Mouse (Mus musculus): Measurements from ENCODE around the gene Acr. TPM values are rescaled to one million over a fixed set of nuclear protein-coding genes. Genes with fewer than 3 reads are reported as not detected.

Gene Acr
- polyA plus RNA-seq (2012; rRNA removed) = 0.21 and 0.28 TPM in 2 replicates

DNA sequence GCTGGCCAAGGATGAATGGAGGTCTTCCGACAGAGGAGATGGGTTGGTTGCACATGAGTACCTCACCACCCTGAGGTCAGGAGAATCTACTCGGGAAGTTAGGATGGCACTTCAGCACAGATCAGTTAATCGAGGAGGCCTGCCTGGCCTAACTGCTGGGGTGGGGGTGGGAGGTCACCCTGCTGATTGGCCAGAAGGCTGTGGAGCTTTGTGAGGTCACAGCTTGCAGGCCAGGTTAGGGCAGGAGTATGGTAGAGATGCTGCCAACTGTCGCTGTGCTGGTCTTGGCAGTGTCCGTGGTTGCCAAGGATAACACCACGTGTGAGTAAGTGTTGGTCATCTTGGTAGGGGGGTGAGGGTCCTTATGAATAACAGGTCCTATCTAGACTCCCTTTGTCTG is at the start of gene Acr:
Gene Acr (plus strand): TSS at position 213 of the 400 bp plus-strand sequence.

DNA sequence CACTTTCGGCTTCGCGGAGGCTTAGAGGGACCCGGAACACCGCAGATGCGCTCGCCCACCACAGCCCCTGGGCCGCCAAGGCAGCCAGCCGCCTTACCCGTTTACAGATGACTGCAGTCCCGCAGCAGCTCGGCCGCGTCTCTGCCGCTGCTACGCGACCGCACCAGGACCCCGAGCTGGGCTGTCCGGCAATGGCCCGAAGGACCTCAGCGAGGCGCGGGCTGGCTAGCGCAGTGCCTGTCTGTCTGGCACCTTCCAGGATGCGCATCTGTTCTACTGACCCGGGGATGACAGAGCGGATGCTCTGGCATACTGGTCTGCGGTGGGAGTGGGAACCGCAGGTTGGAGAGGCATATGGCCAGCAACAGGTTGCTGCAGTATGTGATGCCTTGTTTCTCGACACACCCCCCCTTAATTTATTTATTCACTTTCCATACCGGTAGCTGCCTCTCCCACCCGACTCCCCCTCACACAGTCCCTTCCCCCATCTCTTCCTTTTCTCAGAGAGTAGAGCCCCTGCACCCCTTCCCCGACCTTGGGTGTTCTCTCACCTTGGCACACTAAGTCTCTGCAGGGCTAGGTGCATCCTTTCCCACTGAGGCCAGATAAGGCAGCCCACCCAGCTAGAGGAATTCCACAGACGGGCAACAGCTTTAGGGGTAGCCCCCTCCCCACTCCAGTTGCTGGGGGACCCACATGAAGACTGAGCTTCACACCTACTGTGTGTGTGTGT is 23.8 kb downstream of the Acr start, which contains the start of gene Rabl2:
Gene Rabl2 (minus strand): TSS at position 201 of the 733 bp plus-strand sequence.

Other genes with a start within 250 kb of the Acr start
- gene Adm2, start 245.6 kb upstream of the Acr start, polyA plus RNA-seq (2012; rRNA removed) = 0.30 and 1.4 TPM in 2 replicates
- gene Miox, start 233.9 kb upstream of the Acr start, polyA plus RNA-seq (2012; rRNA removed) = 0.20 TPM in 1 of 2 replicates, not detected in the other
- gene Lmf2, start 212.7 kb upstream of the Acr start, polyA plus RNA-seq (2012; rRNA removed) = 43.5 and 43.9 TPM in 2 replicates
- 122 and 131 TPM in 2 replicates for gene Ncaph2, start 212.6 kb upstream of the Acr start, polyA plus RNA-seq (2012; rRNA removed)
- gene Sco2, start 194.5 kb upstream of the Acr start, polyA plus RNA-seq (2012; rRNA removed) = 52.1 and 55.9 TPM in 2 replicates
- gene Tymp, start 191.3 kb upstream of the Acr start, polyA plus RNA-seq (2012; rRNA removed) = 8.3 and 8.6 TPM in 2 replicates
- gene Odf3b, start 189.0 kb upstream of the Acr start, polyA plus RNA-seq (2012; rRNA removed) = 48.4 and 50.3 TPM in 2 replicates
- gene Klhdc7b, start 183.4 kb upstream of the Acr start, polyA plus RNA-seq (2012; rRNA removed) = 0.27 and 0.44 TPM in 2 replicates
- 0.37 TPM in 1 of 2 replicates, not detected in the other for gene Syce3, start 157.8 kb upstream of the Acr start, polyA plus RNA-seq (2012; rRNA removed)
- gene Cpt1b, start 142.5 kb upstream of the Acr start, polyA plus RNA-seq (2012; rRNA removed) = 2.4 and 3.1 TPM in 2 replicates
- 0.54 and 0.65 TPM in 2 replicates for gene C730034F03Rik, start 138.7 kb upstream of the Acr start, polyA plus RNA-seq (2012; rRNA removed)
- 2.7 and 4.2 TPM in 2 replicates for gene Gm44502, start 138.6 kb upstream of the Acr start, polyA plus RNA-seq (2012; rRNA removed)
- gene Chkb, start 138.4 kb upstream of the Acr start, polyA plus RNA-seq (2012; rRNA removed) = 84.7 and 107 TPM in 2 replicates
- gene Mapk8ip2, start 114.4 kb upstream of the Acr start, polyA plus RNA-seq (2012; rRNA removed) = 2.3 and 2.4 TPM in 2 replicates
- gene Arsa, start 90.9 kb upstream of the Acr start, polyA plus RNA-seq (2012; rRNA removed) = 45.2 and 46.6 TPM in 2 replicates
- gene Shank3, start 68.7 kb upstream of the Acr start, polyA plus RNA-seq (2012; rRNA removed) = 11.4 and 11.7 TPM in 2 replicates
- gene Rabl2, start 23.6 kb downstream of the Acr start, polyA plus RNA-seq (2012; rRNA removed) = 5.5 and 7.3 TPM in 2 replicates